In genomic region chr7:16061219-16062098, GRCm38 (mm10) we compare ENCODE assay signal across 9 mouse cellular contexts. TPM values are rescaled to one million over a fixed set of nuclear protein-coding genes. Genes with fewer than 3 reads are reported as not detected.
A peak's percentile ranks its signal among the peaks of the same experiment; 100 is the strongest.
DNase-seq lines count a peak whose midpoint lies in the region; ATAC-seq lines count a peak whose summit lies in the region.
"Had no signal": no experiment of that assay in that cellular context is flagged by ENCODE, and none has a peak within 500 bp of the region (broad histone marks: within the 10 kb centered on the region; RNA-seq: fewer than 3 reads in every experiment).

TSS of gene Zfp541 (plus strand) at chr7:16061814.

- H3K9ac ChIP-seq in heart, embryonic 13.5 days, result no peak within 1 kb of the TSS
- H3K9ac ChIP-seq in midbrain, embryonic 16.5 days (ENCODE audit: low read depth, low read length), result no peak within 1 kb of the TSS

- WGBS in heart, embryonic 13.5 days, result 38% methylated on average over 76 of the region's 80 CpGs
- 47% methylated on average over 80 of the region's 80 CpGs for WGBS in hindbrain, embryonic 10.5 days
- 47% methylated on average over 54 of the region's 80 CpGs for WGBS in midbrain, embryonic 16.5 days

- H3K27ac ChIP-seq in heart, embryonic 13.5 days (replicated peaks), result no peak within 1 kb of the TSS
- no peak within 1 kb of the TSS for H3K27ac ChIP-seq in hindbrain, embryonic 10.5 days
- H3K27ac ChIP-seq in midbrain, embryonic 16.5 days (ENCODE audit: low read length), result no peak within 1 kb of the TSS

- peaks cover 12% of the 10 kb centered on the region; the same call in 1 of the 2 replicates for H3K9me3 ChIP-seq in heart, embryonic 13.5 days
- H3K9me3 ChIP-seq in hindbrain, embryonic 10.5 days, result peaks cover 14% of the 10 kb centered on the region
- H3K9me3 ChIP-seq in midbrain, embryonic 16.5 days (replicated peaks; ENCODE audit: control insufficient read depth, low read length, poor library complexity, severe bottlenecking), result no peaks in the 10 kb centered on the region

- H3K4me2 ChIP-seq in heart, embryonic 13.5 days, result peak within 1 kb of the TSS; percentile 47
- H3K4me2 ChIP-seq in midbrain, embryonic 16.5 days (ENCODE audit: low read length), result peak within 1 kb of the TSS; percentile 39

- no peak for ATAC-seq in heart, embryonic 13.5 days (ENCODE audit: extremely low read depth, insufficient number of reproducible peaks, low FRiP score, low TSS enrichment)
- ATAC-seq in midbrain, embryonic 16.5 days, result peak; percentile 66; the same call in 1 of the 2 replicates

- H3K4me3 ChIP-seq in heart, embryonic 13.5 days, result peak within 1 kb of the TSS; percentile 22
- peak within 1 kb of the TSS; percentile 33 for H3K4me3 ChIP-seq in hindbrain, embryonic 10.5 days
- peak within 1 kb of the TSS; percentile 24; the same call in 1 of the 2 replicates for H3K4me3 ChIP-seq in midbrain, embryonic 16.5 days (ENCODE audit: low read depth, low read length)

- no peaks in the 10 kb centered on the region for H3K36me3 ChIP-seq in heart, embryonic 13.5 days
- H3K36me3 ChIP-seq in hindbrain, embryonic 10.5 days, result no peaks in the 10 kb centered on the region
- H3K36me3 ChIP-seq in midbrain, embryonic 16.5 days (ENCODE audit: control insufficient read depth, insufficient read depth, low read length), result no peaks in the 10 kb centered on the region

- peaks cover 6% of the 10 kb centered on the region; the same call in 1 of the 2 replicates for H3K4me1 ChIP-seq in heart, embryonic 13.5 days
- no peaks in the 10 kb centered on the region for H3K4me1 ChIP-seq in hindbrain, embryonic 10.5 days (replicated peaks)
- no peaks in the 10 kb centered on the region for H3K4me1 ChIP-seq in midbrain, embryonic 16.5 days (ENCODE audit: control insufficient read depth, insufficient read depth, low read length)

- intact Hi-C loops in heart, postnatal 10 days (cut with DNase I), result no loop called here

- peaks cover 49% of the 10 kb centered on the region for H3K27me3 ChIP-seq in heart, embryonic 13.5 days (replicated peaks)
- peaks cover 42% of the 10 kb centered on the region for H3K27me3 ChIP-seq in hindbrain, embryonic 10.5 days (ENCODE audit: insufficient read depth, poor library complexity, severe bottlenecking)
- H3K27me3 ChIP-seq in midbrain, embryonic 16.5 days (ENCODE audit: control insufficient read depth, insufficient read depth, low read depth, low read length), result peaks cover 15% of the 10 kb centered on the region
- H3K27me3 ChIP-seq: CH12.LX had no signal

- DNase-seq in heart, postnatal 10 days, result no peak
- peak; percentile 72 for DNase-seq in R1 (ENCODE audit: low read depth, low spot score)
- DNase-seq in hindbrain, embryonic 10.5 days (ENCODE audit: low spot score), result peak; percentile 20
- DNase-seq in layer of hippocampus, postnatal 14 days (ENCODE audit: low spot score in 2 of 2), result no peak
- no peak for DNase-seq in adrenal gland, postnatal 25 days
- no peak for DNase-seq in frontal cortex, adult 2 months (ENCODE audit: extremely low spot score in 1 of 2, low spot score in 1 of 2)

RNA-seq across cellular contexts. Expression of gene Zfp541, which starts in this region (rescaled TPM):
- polyA plus RNA-seq in heart, embryonic 13.5 days (2015; fragmentation: Nextera tagmentation; extraction: Ambion mirVana), result 0.05 TPM in 1 of 2 replicates, not detected in the other
- not detected for total RNA-seq in heart, postnatal 10 days (2021)
- 0.04 TPM in 1 of 2 replicates, not detected in the other for polyA plus RNA-seq in hindbrain, embryonic 10.5 days (2016; fragmentation: Nextera tagmentation; extraction: Ambion mirVana)
- polyA plus RNA-seq in midbrain, embryonic 16.5 days (2015; fragmentation: Nextera tagmentation; extraction: Ambion mirVana), result 0.14 and 0.15 TPM in 2 replicates
- under 1 TPM; 0.46 to 0.50 TPM for total RNA-seq in layer of hippocampus, postnatal 14 days (2021)
- total RNA-seq in adrenal gland, postnatal 25 days (2021), result 0.21 TPM in 1 of 2 replicates, not detected in the other
- polyA plus RNA-seq in frontal cortex, adult 2 months (2012; rRNA removed), result 0.40 and 0.42 TPM in 2 replicates

Comparison
In these comparisons a context has a peak if more than half of its experiments do, and no peak if none do; other contexts are left out.
1. Peak in DNase-seq and H3K4me3 ChIP-seq in hindbrain, embryonic 10.5 days; RNA of the gene not detected or under 1 TPM.
2. Peak in ATAC-seq, H3K4me3 ChIP-seq and H3K4me2 ChIP-seq in midbrain, embryonic 16.5 days; RNA of the gene not detected or under 1 TPM.